Mouse (Mus musculus) adrenal gland, adult 18-20 months (tissue): ENCODE results near the gene Ccdc157. TPM values are rescaled to one million over a fixed set of nuclear protein-coding genes. Genes with fewer than 3 reads are reported as not detected.
"Not testable (repeated sequence)": the region's sequence is repeated elsewhere in the genome, so short reads cannot be mapped to it uniquely, and the experiment has no call there.

Experiments
- DNase-seq, 2 experiments: peaks; one replicate each; pipeline ENCODE4 v3.0.0; 2021 to 2022; ENCODE audit warnings: low spot score in 2 of 2
- microRNA-seq, 2 experiments: library from miRNA; unstranded; fragments of <30 nt; microRNA quantifications; one replicate each; pipeline ENCODE4 v1.2.0; 2021; ENCODE audit warnings: borderline number of aligned reads in 2 of 2
- total RNA-seq, 2 experiments: library from RNA; stranded (reverse); gene quantifications; 1 replicate in 1 of 2; 2 replicates in 1 of 2; pipeline ENCODE4 v1.2.3; 2021

Gene Ccdc157
- total RNA-seq, 2 experiments from 2014 or later, result 10.8 to 12.5 TPM

DNA sequence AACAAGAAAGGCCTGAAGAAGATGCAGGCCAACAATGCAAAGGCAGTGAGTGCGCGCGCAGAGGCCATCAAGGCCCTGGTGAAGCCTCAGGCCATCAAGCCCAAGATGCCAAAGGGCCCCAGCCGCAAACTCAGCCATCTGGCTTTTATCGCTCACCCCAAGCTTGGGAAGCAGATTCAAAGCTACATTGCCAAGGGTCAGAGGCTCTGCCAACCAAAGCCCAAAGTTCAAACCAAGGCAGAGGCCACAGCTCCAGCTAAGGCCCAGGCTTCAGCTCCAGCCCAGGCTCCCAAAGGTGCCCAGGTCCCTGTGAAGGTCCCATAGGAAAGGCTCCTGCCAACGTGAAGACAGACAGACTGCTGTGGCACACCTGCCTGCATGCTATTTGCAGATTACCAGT is 52.2 kb downstream of the Ccdc157 start:
- DNase-seq, result not testable (repeated sequence)

DNA sequence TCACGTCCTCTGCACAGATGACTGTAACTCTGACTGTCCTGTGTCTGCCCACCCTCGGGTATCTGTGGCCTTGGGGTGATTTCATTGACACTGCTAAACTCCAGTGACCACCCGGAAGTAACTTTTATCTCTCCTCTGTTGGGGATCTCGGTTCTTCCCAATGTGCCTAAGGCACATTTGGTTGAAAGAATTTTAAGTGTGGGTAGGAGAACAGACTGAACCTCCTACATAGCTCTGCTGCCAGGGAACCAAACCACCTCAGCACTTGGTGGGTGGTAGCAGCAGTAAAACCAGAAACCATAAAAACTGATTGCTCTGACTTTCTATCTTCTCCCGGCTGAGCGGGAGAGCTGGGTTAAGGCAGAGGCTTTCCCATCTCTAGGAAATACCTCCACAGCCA is 54.6 kb downstream of the Ccdc157 start:
- DNase-seq, result no peak

DNA sequence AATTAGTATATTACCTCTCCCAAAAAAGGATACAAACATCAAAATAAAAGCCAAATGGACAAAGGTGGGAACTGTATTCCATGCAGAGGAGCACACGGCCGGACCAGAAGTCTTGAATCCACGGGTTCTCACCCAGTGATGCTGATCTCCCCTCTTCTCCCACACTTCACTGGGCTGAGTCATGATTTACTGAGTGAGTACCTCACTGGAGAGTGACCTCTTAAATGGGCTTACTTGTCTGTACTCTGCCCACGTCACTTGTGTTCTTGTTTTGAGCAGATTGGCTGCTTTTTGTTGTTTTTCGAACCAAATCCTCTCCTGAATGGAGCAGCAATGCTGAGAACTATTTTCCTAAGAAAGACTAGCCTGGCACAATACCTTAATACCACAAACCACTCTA is 55.1 kb downstream of the Ccdc157 start:
- no peak for DNase-seq

DNA sequence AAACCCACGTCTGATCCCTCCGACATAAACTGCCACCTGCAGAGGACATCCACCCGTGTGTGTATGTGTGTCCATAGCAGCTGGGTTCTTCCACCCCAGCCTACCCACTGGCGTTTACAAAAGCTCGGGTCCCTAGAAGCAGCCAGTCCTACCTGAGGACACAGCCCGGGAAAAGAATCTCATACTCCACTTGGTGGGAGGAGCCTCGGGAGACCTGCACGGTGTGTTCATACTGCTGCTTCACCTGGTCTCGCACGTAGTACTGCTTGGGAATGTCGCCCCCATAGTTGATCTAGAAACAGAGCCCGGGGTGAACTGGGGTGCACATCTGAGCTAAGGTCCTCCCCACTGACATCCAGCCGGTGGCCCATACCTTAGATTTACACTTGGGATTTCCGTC is 56.6 kb downstream of the Ccdc157 start:
- no peak for DNase-seq

DNA sequence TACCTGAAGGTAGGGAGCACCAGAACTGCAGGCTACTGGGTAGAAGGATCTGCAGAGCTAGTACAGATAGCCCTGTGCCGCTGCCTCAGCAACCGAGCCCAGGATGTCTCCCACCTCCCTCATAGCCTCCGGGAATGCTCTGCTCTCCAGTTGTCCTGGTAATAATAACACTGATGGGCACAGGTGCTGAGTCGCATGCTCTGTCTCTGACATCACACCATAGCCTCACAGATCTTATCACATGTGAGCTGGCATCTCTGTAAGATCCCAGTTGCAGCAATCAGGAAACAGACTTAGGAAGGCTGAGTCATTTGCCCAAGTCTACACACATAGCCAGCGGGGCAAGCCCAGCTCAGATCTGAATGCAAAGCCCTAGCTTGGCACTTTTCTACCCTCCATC is 58.2 kb downstream of the Ccdc157 start:
- no peak for DNase-seq

DNA sequence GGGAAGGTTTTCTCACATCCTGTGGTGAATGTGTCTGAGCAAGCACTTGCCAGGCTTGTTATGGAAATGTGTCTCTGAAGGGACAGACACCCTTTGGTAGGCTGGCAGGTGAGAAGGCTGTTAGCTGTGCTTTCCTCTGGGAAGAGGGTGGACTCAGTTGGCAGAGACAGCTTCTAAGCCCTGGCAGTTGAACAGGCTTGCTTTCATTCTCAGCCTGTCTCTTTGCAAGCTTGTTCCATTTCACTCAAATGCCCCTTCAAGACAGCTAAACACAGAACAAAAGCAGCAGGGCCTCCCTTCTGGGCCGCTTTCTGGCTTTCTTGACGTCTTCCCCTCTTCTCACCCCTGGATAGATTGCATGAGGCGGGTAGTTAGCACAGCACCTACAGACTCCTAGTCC is 60.6 kb downstream of the Ccdc157 start:
- no peak for DNase-seq

DNA sequence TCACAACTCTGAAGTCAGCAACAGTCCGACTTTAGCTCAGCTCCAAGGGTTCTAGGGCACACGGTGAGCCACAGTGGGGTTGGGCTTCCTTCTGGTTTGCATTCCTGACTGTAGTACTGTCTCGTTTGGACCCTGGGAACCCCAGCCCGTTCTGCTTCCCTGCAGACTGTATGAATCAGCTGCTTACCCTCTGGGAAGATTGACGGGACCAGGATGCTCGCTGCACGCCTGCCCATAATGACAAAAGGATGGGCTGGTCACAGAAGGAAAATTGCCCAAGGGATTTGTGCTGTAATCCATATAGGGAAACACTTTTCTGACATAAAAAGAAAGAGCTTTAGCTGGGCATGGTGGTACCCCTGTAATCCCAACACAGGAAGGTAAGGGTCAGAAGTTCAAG is 61.3 kb downstream of the Ccdc157 start:
- DNase-seq, result no peak

DNA sequence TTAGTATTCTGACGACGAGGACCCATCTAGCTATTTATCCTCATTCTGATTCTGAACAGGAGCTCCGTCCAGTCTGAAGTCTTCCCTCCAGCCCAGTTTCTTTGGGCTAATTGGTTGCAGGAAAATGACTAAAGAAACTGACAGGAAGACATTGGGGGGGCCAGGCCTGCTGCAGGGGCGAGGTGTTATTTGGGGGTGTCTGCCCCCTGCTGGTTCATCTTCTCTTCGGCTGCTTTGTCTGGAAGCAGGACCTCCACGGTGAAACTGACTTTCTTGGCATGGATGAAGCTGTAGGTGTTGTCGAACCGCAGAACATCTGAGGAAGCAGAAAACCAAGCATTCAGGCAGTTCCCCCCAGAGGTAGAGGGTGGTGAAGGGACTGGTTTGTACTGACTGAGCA is 62.0 kb downstream of the Ccdc157 start:
- DNase-seq, result no peak

DNA sequence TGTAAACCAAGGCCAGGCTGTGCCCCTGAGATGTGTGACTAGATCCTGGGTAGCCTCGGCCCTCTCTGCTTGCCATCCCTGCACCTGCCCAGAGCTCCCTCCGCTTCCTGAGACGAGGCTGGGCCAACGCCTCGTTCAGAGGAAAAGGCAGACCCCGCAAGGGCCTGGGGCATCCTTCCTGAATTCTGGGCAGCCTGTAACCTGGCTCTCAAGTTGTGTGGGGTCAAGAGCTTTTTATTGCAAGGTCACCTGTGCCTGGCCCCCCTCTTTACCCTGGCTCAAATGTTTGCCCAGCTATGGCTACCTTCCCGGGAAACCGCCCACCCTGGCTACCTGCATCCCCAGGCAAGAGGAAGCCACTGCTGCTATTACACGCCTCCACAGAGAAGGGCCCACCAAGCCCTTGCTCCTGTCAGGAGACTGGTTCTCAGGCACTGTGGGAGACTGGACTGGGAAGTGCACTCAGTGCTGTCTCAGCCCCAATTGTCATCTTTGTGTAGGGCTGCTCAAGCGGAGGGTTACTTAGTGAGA is 62.9 kb downstream of the Ccdc157 start:
- DNase-seq, result no peak

DNA sequence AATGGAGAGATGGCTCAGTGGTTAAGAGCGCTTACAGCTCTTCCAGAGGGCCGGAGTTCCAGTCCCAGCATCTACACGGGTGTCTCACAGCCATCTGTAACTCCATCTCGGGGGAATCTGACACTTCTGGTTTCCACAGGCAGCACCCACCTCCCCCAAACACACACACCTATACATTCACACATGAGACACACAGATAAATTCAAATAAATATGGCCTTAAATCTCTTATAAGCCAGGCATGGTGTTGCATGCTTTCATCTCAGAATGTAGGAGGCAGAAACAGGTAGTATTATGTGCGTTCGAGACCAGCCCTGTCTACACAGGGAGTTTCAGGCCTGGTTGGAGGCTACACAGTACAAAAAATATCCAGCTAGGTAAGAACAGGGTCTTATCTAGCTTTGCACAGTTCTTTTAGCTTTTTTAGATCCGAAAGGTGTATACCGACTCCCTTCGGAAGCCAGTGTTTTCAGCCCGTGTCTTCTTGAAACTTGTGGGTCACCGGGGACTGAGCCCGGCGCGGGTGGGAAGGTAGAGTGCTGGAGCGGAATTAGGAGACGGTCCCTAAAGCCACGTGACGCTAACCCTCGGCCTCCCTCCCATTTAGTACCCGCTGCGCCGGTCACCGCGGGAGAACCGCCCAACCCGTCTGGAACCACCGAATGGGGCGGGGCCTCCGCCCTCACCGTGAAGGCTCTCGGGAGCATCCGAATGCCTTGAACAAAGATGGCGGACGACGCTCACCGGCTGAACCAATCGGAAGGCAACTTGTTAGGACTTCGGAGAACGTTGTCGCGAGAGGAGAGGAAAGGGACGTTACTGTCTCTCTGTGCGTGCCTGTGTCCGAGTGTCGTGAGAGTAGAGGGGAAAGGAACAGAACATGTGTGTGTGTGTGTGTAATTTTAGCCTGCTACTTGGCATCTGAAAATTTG is 63.8 kb downstream of the Ccdc157 start:
- DNase-seq, result peak; percentile 92 to 94

DNA sequence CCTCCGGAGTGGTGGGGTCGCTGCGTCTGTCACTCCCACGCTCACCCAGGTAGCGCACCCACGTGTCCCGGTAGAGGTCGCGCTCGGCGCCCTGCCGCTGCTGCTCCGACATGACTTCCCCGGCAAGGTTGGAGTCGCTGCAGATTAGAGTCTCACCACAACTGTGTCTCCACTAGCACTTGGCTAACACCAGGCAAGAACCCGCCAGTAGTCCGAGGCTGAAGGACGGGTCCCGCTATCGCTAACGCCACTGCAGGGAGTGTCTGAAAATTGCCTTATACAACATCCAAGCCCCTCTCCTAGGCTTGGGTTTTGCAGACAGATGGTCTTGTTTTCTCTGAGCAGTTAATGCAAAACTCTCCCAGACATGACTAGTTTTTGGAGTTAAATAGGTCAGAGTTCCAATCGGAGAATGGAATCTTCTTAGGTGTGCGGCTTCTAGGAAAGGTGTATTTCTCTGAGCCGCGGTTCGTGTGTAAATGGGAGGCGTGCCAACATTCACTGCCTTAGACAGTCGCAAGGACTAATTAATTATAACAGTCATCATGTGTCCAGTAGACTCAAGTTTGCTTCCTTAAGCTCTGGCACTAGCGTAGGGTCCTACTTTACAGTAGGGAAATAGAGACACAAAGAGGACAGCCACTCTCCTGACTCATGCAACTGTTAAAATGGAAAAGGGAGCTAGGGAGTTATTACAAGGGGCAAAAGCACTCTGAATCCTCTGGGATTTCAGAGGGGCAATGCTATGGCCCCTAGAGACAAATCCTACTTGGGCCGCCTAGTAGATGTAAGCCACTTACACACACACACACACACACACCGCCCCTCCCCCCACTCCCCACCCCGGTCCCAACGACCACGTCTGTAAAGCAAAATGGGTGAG is 64.7 kb downstream of the Ccdc157 start, which contains the start of gene Mtfp1:
Gene Mtfp1 (minus strand): TSS at position 275 of the 883 bp plus-strand sequence.
- peak; percentile 42 to 52 for DNase-seq

DNA sequence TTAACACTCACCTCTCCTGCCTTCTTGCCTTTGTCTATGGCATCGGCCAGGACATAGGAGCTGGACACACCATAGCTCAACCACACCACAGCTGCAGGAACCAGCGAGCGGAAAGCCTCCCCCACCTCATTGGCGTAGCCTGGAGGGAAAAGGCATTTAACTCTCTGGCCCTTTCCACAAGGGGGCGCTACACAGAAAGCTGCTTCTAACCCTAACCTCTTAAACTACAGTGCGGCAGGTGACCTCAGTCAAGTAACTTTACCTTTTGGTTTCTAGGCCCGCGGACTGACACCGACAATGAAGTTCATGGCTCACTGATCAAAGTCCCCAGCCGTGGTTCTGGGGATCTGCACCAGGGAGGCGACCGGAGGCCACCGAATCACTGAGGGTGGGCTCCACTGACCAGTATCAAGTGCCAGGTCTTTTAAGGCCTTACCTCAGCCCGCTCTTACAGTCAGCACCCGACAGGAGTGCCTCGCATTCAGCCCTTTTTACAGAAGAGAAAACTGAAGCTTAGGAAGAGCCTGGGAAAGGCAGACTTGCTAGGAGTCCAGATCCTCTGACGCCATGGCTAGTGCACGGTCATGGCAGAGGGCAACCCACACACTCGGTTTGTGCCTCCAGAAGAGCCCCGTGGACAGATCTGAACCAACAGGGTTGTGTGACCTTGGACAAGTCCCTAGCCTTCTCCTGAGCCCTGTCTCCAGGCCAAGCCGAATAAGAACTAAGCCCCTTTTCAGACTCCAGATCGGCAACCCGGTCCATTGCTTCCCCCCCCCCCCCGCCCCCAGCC is 65.5 kb downstream of the Ccdc157 start:
- DNase-seq, result peak; percentile 64 to 69

DNA sequence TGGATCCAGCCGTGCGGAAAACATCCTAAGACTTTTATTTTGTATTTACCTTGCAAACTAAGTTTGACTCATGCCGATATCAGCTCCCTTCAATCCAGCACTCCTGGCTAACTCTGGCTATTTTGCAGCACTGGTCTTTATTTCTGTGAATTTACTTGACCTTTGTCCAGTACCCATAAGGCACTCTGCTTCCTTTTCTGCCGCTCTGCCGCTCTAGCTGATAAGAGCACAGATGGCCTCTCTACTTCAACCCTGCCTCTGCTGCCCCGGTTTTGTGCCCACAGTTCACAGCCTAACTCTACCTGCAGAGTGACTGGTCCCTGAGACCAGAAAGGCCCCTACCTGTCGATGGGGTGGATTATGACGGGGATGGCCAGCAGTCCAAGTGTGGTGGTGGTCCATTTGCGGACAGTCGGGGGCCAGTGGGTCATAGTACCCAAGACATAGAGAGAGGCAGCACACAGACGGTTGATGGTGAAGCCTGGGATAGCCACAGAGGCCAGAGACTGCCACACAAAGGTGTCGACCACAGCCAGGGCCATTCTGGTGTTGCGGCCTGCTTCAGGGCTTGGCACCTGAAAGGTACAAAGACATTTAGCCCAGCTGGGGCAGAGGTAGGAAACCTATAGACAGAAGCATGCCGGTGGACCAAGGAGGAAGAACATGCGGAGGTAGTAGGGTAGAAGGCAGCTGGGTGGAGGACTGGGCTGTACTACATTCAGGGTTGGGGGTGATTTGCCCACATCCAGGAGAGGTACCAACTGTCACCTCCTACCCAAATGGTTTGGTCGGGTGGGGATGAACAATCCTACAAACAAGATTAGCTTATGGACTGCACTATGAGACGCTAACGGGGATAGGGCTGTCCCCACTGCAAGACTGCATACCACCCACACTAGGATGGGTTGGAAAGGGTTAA is 66.4 kb downstream of the Ccdc157 start:
- no peak for DNase-seq

Small RNA genes lying within 50 kb of the gene (microRNA-seq; reads per million reads assigned to microRNA genes)
- 1.4 to 3.1 reads per million in 2 experiments for gene Mir3060

Other genes with a start within 250 kb of the Ccdc157 start
- 1 to 10 TPM; 4.2 to 8.5 TPM for gene Slc35e4, start 245.6 kb downstream of the Ccdc157 start, total RNA-seq
- gene Tcn2, start 228.1 kb downstream of the Ccdc157 start, total RNA-seq, result 100 to 1,000 TPM; 113 to 133 TPM
- gene Pes1, start 196.3 kb downstream of the Ccdc157 start, total RNA-seq, result 10 to 100 TPM; 52.4 to 55.6 TPM
- not detected for gene 4930556J24Rik, start 183.5 kb downstream of the Ccdc157 start, total RNA-seq
- gene Gal3st1, start 176.7 kb downstream of the Ccdc157 start, total RNA-seq, result not detected
- gene Sec14l4, start 128.8 kb downstream of the Ccdc157 start, total RNA-seq, result 1 to 10 TPM; 5.6 to 6.5 TPM
- gene Sec14l3, start 95.5 kb downstream of the Ccdc157 start, total RNA-seq, result not detected
- gene Mtfp1, start 64.8 kb downstream of the Ccdc157 start, total RNA-seq, result 10 to 100 TPM; 23.5 to 30.9 TPM
- gene Sec14l2, start 36.9 kb downstream of the Ccdc157 start, total RNA-seq, result 1 to 10 TPM; 1.5 to 1.7 TPM
- gene Rnf215, start 25.1 kb downstream of the Ccdc157 start, total RNA-seq, result 10 to 100 TPM; 22.7 to 23.7 TPM
- gene Sf3a1, start 57 bp upstream of the Ccdc157 start, total RNA-seq, result 10 to 100 TPM; 50.3 to 59.9 TPM
- 10 to 100 TPM; 14.8 to 23.3 TPM for gene Tbc1d10a, start 26.5 kb upstream of the Ccdc157 start, total RNA-seq
- gene Castor1, start 57.9 kb upstream of the Ccdc157 start, total RNA-seq, result 1 to 10 TPM; 3.0 to 5.1 TPM
- gene Osm, start 76.1 kb upstream of the Ccdc157 start, total RNA-seq, result under 1 TPM in 1 of 2 experiments, not detected in 1; 0.16 TPM
- gene Lif, start 97.3 kb upstream of the Ccdc157 start, total RNA-seq, result under 1 TPM; 0.07 to 0.86 TPM